Mouse (Mus musculus): ENCODE results near the gene Maml3.

DNA sequence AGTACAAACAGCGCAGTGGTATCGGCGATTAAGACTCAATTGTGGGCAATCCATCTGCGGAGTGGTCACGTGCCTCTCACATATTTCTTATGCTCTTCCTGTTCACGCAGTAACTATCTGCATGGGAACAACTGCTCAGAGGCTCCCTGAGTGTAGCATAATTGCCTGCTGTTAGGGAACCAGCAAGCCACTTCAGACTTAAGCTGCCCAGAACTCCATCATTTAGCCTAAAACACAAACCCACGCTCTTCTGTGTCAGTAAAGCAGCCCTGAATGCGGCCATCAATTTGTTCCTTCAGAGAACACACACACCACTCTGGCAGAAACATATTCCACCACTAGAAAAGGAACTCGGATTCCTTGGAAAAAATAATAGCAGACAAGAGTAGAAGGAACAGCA lies 305.2 kb downstream of the Maml3 start:
- TF ChIP-seq USF1 (IDR thresholded peaks at IDR 0.05; ENCODE audit: low read depth) (no peak), CTCF (IDR thresholded peaks at IDR 0.05; ENCODE audit: control insufficient read depth, insufficient read depth, insufficient read length) (no peak), CEBPB (IDR thresholded peaks at IDR 0.05; ENCODE audit: low read depth) (no peak), MYOD1 (IDR thresholded peaks at IDR 0.05; ENCODE audit: control insufficient read depth, insufficient read length, low read depth) (no peak), MYOG (IDR thresholded peaks at IDR 0.05; ENCODE audit: control insufficient read depth, extremely low read depth, insufficient read length) (no peak), MAX (IDR thresholded peaks at IDR 0.05) (no peak)

Measured in C2C12 (cell line).